Mouse (Mus musculus) E14TG2a.4 (cell line): ENCODE results near the gene Gnai2.

Source experiments
- CTCF ChIP-seq: conservative IDR thresholded peaks from 2 replicates; pipeline ENCODE4 v1.5.1; 2014; ENCODE audit warnings: low read length
- NANOG ChIP-seq: IDR thresholded peaks from 2 replicates; pipeline ENCODE4 v1.6.1; 2014; ENCODE audit warnings: borderline replicate concordance, low read length, mixed read lengths
- POU5F1 ChIP-seq: IDR thresholded peaks from 2 replicates; pipeline ENCODE4 v1.6.1; 2014; ENCODE audit warnings: low read length, borderline replicate concordance

DNA sequence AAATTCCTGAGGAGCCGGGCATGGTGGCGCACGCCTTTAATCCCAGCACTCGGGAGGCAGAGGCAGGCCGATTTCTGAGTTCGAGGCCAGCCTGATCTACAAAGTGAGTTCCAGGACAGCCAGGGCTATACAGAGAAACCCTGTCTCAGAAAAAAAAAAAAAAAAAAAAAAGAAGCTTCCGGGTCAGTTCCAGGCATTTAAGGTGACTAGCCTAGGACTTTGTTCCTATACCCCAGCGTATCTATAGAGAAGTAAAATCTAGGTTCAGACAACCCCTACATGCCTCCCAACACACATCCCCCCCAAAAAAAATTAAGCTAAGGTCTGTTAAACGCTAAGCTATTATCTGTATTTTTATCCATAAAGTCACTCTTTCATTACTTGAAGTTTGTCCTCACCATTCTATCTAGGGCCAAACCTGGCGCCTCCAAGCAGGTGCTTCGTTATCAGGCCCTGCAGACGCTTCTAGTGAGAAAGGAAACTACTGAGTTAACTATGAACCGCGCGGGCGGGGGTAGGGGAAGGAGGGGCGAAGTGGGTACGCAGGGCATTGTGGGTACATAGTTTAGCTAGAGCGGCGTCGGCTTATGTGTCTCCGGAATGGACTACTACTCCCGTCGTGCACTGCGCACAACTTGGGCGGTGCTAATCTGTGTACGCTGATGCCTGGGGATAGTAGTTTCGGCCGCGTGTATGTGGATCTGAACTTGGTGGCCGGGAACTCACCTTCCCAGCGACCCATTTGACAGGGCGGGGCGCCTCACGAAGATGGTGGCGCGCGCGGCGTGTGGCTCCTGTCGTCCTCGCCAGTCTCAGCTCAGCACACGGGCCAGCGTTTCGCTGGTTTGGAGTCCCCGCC is 48.0 kb downstream of the Gnai2 start, which contains the start of gene Ifrd2:
- TF ChIP-seq NANOG (no peak), CTCF (no peak), POU5F1 (no peak)
